Mouse (Mus musculus): ENCODE measurements around the gene Mex3a. TPM values are rescaled to one million over a fixed set of nuclear protein-coding genes. Genes with fewer than 3 reads are reported as not detected.

Gene Mex3a
- polyA plus RNA-seq, 1 experiment from 2014 or later = 3.3 TPM

DNA sequence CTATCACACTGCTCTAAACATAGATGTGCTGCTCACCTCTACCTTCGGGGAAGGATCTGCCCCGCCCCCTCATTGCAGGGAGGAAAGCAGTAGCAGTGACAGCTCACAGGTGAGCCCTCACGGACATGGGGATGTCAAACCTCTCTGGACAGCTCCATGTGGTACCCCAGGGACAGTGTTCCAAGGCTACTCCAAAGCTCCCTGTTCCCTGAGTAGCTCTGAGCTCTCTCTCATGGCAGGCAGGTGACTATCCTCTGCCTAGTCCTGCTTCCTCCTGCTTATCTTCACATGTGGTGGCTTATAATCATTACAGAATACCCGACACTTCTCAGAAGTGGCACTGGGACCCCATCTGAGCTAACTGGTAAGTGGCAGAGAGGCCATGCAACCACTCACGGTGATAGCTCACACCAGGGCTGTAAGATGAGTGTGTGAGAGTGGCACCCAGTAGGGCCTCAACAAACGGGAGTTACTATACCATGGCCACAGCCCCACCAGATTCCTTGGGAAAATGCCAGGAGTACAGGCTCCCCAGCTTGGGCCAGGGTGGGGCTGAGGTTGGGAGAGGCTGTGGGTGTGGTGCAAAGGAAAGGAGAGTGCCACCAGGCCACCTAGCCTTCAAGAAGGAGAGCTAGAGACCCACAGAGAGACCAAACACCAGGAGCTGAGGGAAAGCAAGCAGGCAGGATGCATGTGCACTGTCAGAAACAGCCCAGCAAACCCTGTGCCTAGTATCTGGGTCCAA lies 14.7 kb downstream of the Mex3a start:
- peak overlapping the region; percentile 35; the same call in 1 of the 2 replicates for H3K4me2 ChIP-seq (replicated peaks; ENCODE audit: low read depth)
- DNase-seq (ENCODE audit: low spot score) = peak; percentile 77
- no peaks in the 10 kb centered on the region for H3K36me3 ChIP-seq (ENCODE audit: control insufficient read depth, insufficient read depth, low read length)
- H3K27me3 ChIP-seq (ENCODE audit: control insufficient read depth, insufficient read depth, low read length) = no peaks in the 10 kb centered on the region
- H3K4me3 ChIP-seq (ENCODE audit: low read depth, low read length) = peak overlapping the region; percentile 20; the same call in 1 of the 2 replicates
- 0 out of 2 replicates have a peak overlapping the region, but pooled peaks have one; percentile 38 for H3K9ac ChIP-seq (ENCODE audit: low read length)
- peak; percentile 56 for ATAC-seq (ENCODE audit: low FRiP score, low TSS enrichment)
- H3K27ac ChIP-seq (replicated peaks) = peak overlapping the region; percentile 63; the same call in 1 of the 2 replicates
- WGBS = 47% methylated on average over 6 of the region's 6 CpGs
- no peaks in the 10 kb centered on the region for H3K9me3 ChIP-seq (ENCODE audit: control insufficient read depth, low read length)
- H3K4me1 ChIP-seq (replicated peaks; ENCODE audit: control insufficient read depth, insufficient read depth) = no peaks in the 10 kb centered on the region; the same call in 1 of the 2 replicates
- TF ChIP-seq EP300 (optimal IDR thresholded peaks at IDR 0.05) (no peak), CTCF (IDR thresholded peaks at IDR 0.05; ENCODE audit: low read depth) (no peak)

- no peaks in the 10 kb centered on the region for H3K27me3 ChIP-seq (ENCODE audit: control insufficient read depth, insufficient read depth, low read length)
- DNase-seq (ENCODE audit: low spot score) (peak; percentile 87), ATAC-seq (ENCODE audit: low FRiP score, low TSS enrichment) (peak; percentile 49)
- peak within 1 kb of the TSS; percentile 55 for H3K9ac ChIP-seq (ENCODE audit: low read length)
- 36% methylated on average over 18 of the region's 18 CpGs for WGBS
- TF ChIP-seq CTCF (IDR thresholded peaks at IDR 0.05; ENCODE audit: low read depth) (no peak), EP300 (optimal IDR thresholded peaks at IDR 0.05) (no peak)
- peak within 1 kb of the TSS; percentile 86 for H3K27ac ChIP-seq (replicated peaks)
- no peaks in the 10 kb centered on the region for H3K9me3 ChIP-seq (ENCODE audit: control insufficient read depth, low read length)
- no peaks in the 10 kb centered on the region for H3K36me3 ChIP-seq (ENCODE audit: control insufficient read depth, insufficient read depth, low read length)
- peak within 1 kb of the TSS; percentile 23; the same call in 1 of the 2 replicates for H3K4me3 ChIP-seq (ENCODE audit: low read depth, low read length)
- peak within 1 kb of the TSS; percentile 47 for H3K4me2 ChIP-seq (replicated peaks; ENCODE audit: low read depth)
- no peaks in the 10 kb centered on the region; the same call in 1 of the 2 replicates for H3K4me1 ChIP-seq (replicated peaks; ENCODE audit: control insufficient read depth, insufficient read depth)
These were observed 16.2 kb downstream of the Mex3a start, which contains the start of gene Rab25 for GRCm38 (mm10) chr3:88548180-88548917. Gene Rab25 (minus strand): TSS chr3:88548300.

- peak; percentile 16 for DNase-seq (ENCODE audit: low spot score)
- H3K27me3 ChIP-seq (ENCODE audit: control insufficient read depth, insufficient read depth, low read length) = no peaks in the 10 kb centered on the region
- TF ChIP-seq CTCF (IDR thresholded peaks at IDR 0.05; ENCODE audit: low read depth) (no peak), EP300 (optimal IDR thresholded peaks at IDR 0.05) (no peak)
- peaks cover 3% of the 10 kb centered on the region; the same call in 1 of the 2 replicates for H3K36me3 ChIP-seq (ENCODE audit: control insufficient read depth, insufficient read depth, low read length)
- H3K27ac ChIP-seq (replicated peaks) = no peak overlapping the region
- ATAC-seq (ENCODE audit: low FRiP score, low TSS enrichment) = no peak
- no peak overlapping the region for H3K9ac ChIP-seq (ENCODE audit: low read length)
- WGBS = 63% methylated on average over 4 of the region's 4 CpGs
- H3K9me3 ChIP-seq (ENCODE audit: control insufficient read depth, low read length) = no peaks in the 10 kb centered on the region
- H3K4me2 ChIP-seq (replicated peaks; ENCODE audit: low read depth) = peak overlapping the region; percentile 97
- H3K4me3 ChIP-seq (ENCODE audit: low read depth, low read length) = no peak overlapping the region
- H3K4me1 ChIP-seq (replicated peaks; ENCODE audit: control insufficient read depth, insufficient read depth) = no peaks in the 10 kb centered on the region; the same call in 1 of the 2 replicates
These were observed 19.4 kb downstream of the Mex3a start for GRCm38 (mm10) chr3:88551586-88551985.

GRCm38 (mm10) chr3:88552082-88552645 lies 20.0 kb downstream of the Mex3a start:
- Histone ChIP-seq H3K4me2 (replicated peaks; ENCODE audit: low read depth) (peak overlapping the region; percentile 97), H3K27me3 (ENCODE audit: control insufficient read depth, insufficient read depth, low read length) (no peaks in the 10 kb centered on the region), H3K4me1 (replicated peaks; ENCODE audit: control insufficient read depth, insufficient read depth) (no peaks in the 10 kb centered on the region; the same call in 1 of the 2 replicates), H3K9ac (ENCODE audit: low read length) (peak overlapping the region; percentile 68), H3K4me3 (ENCODE audit: low read depth, low read length) (peak overlapping the region; percentile 92), H3K36me3 (ENCODE audit: control insufficient read depth, insufficient read depth, low read length) (peaks cover 8% of the 10 kb centered on the region; the same call in 1 of the 2 replicates), H3K9me3 (ENCODE audit: control insufficient read depth, low read length) (no peaks in the 10 kb centered on the region), H3K27ac (replicated peaks) (peak overlapping the region; percentile 98)
- 14% methylated on average over 16 of the region's 16 CpGs for WGBS
- ATAC-seq (ENCODE audit: low FRiP score, low TSS enrichment) = no peak
- TF ChIP-seq EP300 (optimal IDR thresholded peaks at IDR 0.05) = no peak
- TF ChIP-seq CTCF (IDR thresholded peaks at IDR 0.05; ENCODE audit: low read depth) = no peak
- no peak for DNase-seq (ENCODE audit: low spot score)

GRCm38 (mm10) chr3:88552676-88553524 lies 20.7 kb downstream of the Mex3a start, which contains the start of gene Lamtor2:
Gene Lamtor2 (minus strand): TSS chr3:88553074.
- H3K4me2 ChIP-seq (replicated peaks; ENCODE audit: low read depth) = peak within 1 kb of the TSS; percentile 97
- peak within 1 kb of the TSS; percentile 92 for H3K4me3 ChIP-seq (ENCODE audit: low read depth, low read length)
- DNase-seq (ENCODE audit: low spot score) (peak; percentile 98), ATAC-seq (ENCODE audit: low FRiP score, low TSS enrichment) (peak; percentile 92)
- H3K9ac ChIP-seq (ENCODE audit: low read length) = peak within 1 kb of the TSS; percentile 86
- WGBS = under 1% methylated on average over 48 of the region's 48 CpGs
- H3K36me3 ChIP-seq (ENCODE audit: control insufficient read depth, insufficient read depth, low read length) = peaks cover 8% of the 10 kb centered on the region; the same call in 1 of the 2 replicates
- H3K4me1 ChIP-seq (replicated peaks; ENCODE audit: control insufficient read depth, insufficient read depth) = no peaks in the 10 kb centered on the region; the same call in 1 of the 2 replicates
- no peaks in the 10 kb centered on the region for H3K9me3 ChIP-seq (ENCODE audit: control insufficient read depth, low read length)
- TF ChIP-seq CTCF (IDR thresholded peaks at IDR 0.05; ENCODE audit: low read depth) = no peak; the same call in 1 of the 2 replicates
- TF ChIP-seq EP300 (optimal IDR thresholded peaks at IDR 0.05) = no peak
- peak within 1 kb of the TSS; percentile 98 for H3K27ac ChIP-seq (replicated peaks)
- no peaks in the 10 kb centered on the region for H3K27me3 ChIP-seq (ENCODE audit: control insufficient read depth, insufficient read depth, low read length)

Measured in stomach, postnatal 0 days (tissue).